Mouse (Mus musculus) kidney, adult 2 months (tissue): ENCODE measurements around the gene Nptx2. TPM values are rescaled to one million over a fixed set of nuclear protein-coding genes. Genes with fewer than 3 reads are reported as not detected.

Experiments used
- DNase-seq: peaks from one replicate; pipeline ENCODE4 v3.0.0; 2021
- H3K27ac ChIP-seq: fragments of 200-500 bp; 2 replicates; pipeline ENCODE4 v1.5.1; 2012; ENCODE audit warnings: low read depth, low read length, control low read depth, inconsistent platforms; ENCODE audit not compliant: insufficient read depth
- H3K27me3 ChIP-seq: fragments of 200-500 bp; replicated peaks from 2 replicates; pipeline ENCODE4 v1.6.1; 2012; ENCODE audit warnings: mild to moderate bottlenecking, moderate library complexity, low read length, inconsistent platforms; ENCODE audit not compliant: control insufficient read depth, insufficient read depth
- H3K36me3 ChIP-seq: fragments of 200-500 bp; 2 replicates; pipeline ENCODE4 v1.6.1; 2012; ENCODE audit warnings: mild to moderate bottlenecking, moderate library complexity, low read length, inconsistent platforms; ENCODE audit not compliant: control insufficient read depth, insufficient read depth
- H3K4me1 ChIP-seq: fragments of 200-500 bp; 2 replicates; pipeline ENCODE4 v1.6.1; 2011; ENCODE audit warnings: low read length; ENCODE audit not compliant: control insufficient read depth, insufficient read depth
- H3K4me3 ChIP-seq: fragments of 200-500 bp; 2 replicates; pipeline ENCODE4 v1.5.1; 2011; ENCODE audit warnings: mild to moderate bottlenecking, low read depth, low read length, control low read depth; ENCODE audit not compliant: insufficient read depth
- CTCF ChIP-seq: fragments of 200-500 bp; conservative IDR thresholded peaks from 2 replicates; pipeline ENCODE4 v1.5.1; 2011; ENCODE audit warnings: low read depth, mild to moderate bottlenecking, control low read depth, low read length, moderate library complexity, mixed read lengths; ENCODE audit not compliant: insufficient read depth, insufficient read length
- POLR2A ChIP-seq: fragments of 200-500 bp; IDR thresholded peaks from one replicate; pipeline ENCODE4 v1.6.1; 2011; ENCODE audit warnings: low read depth, low read length, control low read depth
- WGBS: fragments of 180-500 bp; shearing (Covaris S2); methylation state at CpG from one replicate; pipeline ENCODE4 v1.1.7; 2018; 5-methylcytosine and 5-hydroxymethylcytosine counted together
- polyA plus RNA-seq: library from polyadenylated mRNA; depleted of rRNA; stranded (reverse); fragments of >200 nt; gene quantifications from 2 replicates; pipeline ENCODE4 v1.2.3, GENCODE M21; 2012

The Nptx2 gene
- polyA plus RNA-seq, 1 experiment, result 0.20 TPM

- peaks cover 1% of the 10 kb centered on the region; the same call in 1 of the 2 replicates for H3K27me3 ChIP-seq
- H3K4me1 ChIP-seq, result no peaks in the 10 kb centered on the region
- TF ChIP-seq POLR2A (no peak), CTCF (no peak)
- no peak overlapping the region for H3K4me3 ChIP-seq
- DNase-seq, result no peak
- no peak overlapping the region for H3K27ac ChIP-seq
- 16% methylated on average over 9 of the region's 9 CpGs for WGBS
- no peaks in the 10 kb centered on the region for H3K36me3 ChIP-seq
Observed at GRCm38 (mm10) chr5:144547333-144547878, 1.7 kb downstream of the Nptx2 start.

- Histone ChIP-seq H3K4me1 (no peaks in the 10 kb centered on the region), H3K36me3 (no peaks in the 10 kb centered on the region), H3K27me3 (peaks cover 1% of the 10 kb centered on the region; the same call in 1 of the 2 replicates), H3K4me3 (no peak overlapping the region), H3K27ac (no peak overlapping the region)
- TF ChIP-seq CTCF (no peak), POLR2A (no peak)
- 8% methylated on average over 21 of the region's 21 CpGs for WGBS
- no peak for DNase-seq
Observed at GRCm38 (mm10) chr5:144548079-144548631, 2.5 kb downstream of the Nptx2 start.

- Histone ChIP-seq H3K36me3 (no peaks in the 10 kb centered on the region), H3K4me1 (no peaks in the 10 kb centered on the region), H3K27me3 (peaks cover 1% of the 10 kb centered on the region; the same call in 1 of the 2 replicates), H3K4me3 (no peak overlapping the region), H3K27ac (no peak overlapping the region)
- TF ChIP-seq CTCF (no peak), POLR2A (no peak)
- 67% methylated on average over 9 of the region's 9 CpGs for WGBS
- DNase-seq, result no peak
Observed at GRCm38 (mm10) chr5:144550003-144550402, 4.3 kb downstream of the Nptx2 start.

- no peak for TF ChIP-seq POLR2A
- no peak for TF ChIP-seq CTCF
- DNase-seq, result no peak
- WGBS, result 26% methylated on average over 5 of the region's 5 CpGs
Observed at GRCm38 (mm10) chr5:144550622-144551137, 5.0 kb downstream of the Nptx2 start.

GRCm38 (mm10) chr5:144556710-144557109 is 11.0 kb downstream of the Nptx2 start:
- Histone ChIP-seq H3K4me3 (no peak overlapping the region), H3K27ac (no peak overlapping the region), H3K4me1 (no peaks in the 10 kb centered on the region), H3K36me3 (no peaks in the 10 kb centered on the region), H3K27me3 (no peaks in the 10 kb centered on the region)
- no peak for DNase-seq
- 27% methylated on average over 10 of the region's 10 CpGs for WGBS
- TF ChIP-seq CTCF, result no peak
- TF ChIP-seq POLR2A, result no peak

More at GRCm38 (mm10) chr5:144550622-144551137, 5.0 kb downstream of the Nptx2 start:
- Histone ChIP-seq H3K4me3 (no peak overlapping the region), H3K36me3 (no peaks in the 10 kb centered on the region), H3K27ac (no peak overlapping the region), H3K4me1 (no peaks in the 10 kb centered on the region), H3K27me3 (peaks cover 1% of the 10 kb centered on the region; the same call in 1 of the 2 replicates)

GRCm38 (mm10) chr5:144557363-144557762 is 11.7 kb downstream of the Nptx2 start:
- no peaks in the 10 kb centered on the region for H3K36me3 ChIP-seq
- TF ChIP-seq CTCF, result no peak
- no peak for TF ChIP-seq POLR2A
- no peak overlapping the region for H3K4me3 ChIP-seq
- DNase-seq, result no peak
- no peaks in the 10 kb centered on the region for H3K4me1 ChIP-seq
- H3K27me3 ChIP-seq, result no peaks in the 10 kb centered on the region
- 55% methylated on average over 8 of the region's 8 CpGs for WGBS
- no peak overlapping the region for H3K27ac ChIP-seq

GRCm38 (mm10) chr5:144558481-144558880 is 12.8 kb downstream of the Nptx2 start:
- Histone ChIP-seq H3K27me3 (no peaks in the 10 kb centered on the region), H3K27ac (no peak overlapping the region), H3K36me3 (no peaks in the 10 kb centered on the region), H3K4me1 (no peaks in the 10 kb centered on the region), H3K4me3 (no peak overlapping the region)
- TF ChIP-seq CTCF (no peak), POLR2A (no peak)
- DNase-seq, result no peak

GRCm38 (mm10) chr5:144565739-144566138 is 20.0 kb downstream of the Nptx2 start:
- no peak overlapping the region for H3K4me3 ChIP-seq
- no peaks in the 10 kb centered on the region for H3K4me1 ChIP-seq
- WGBS, result 80% methylated on average over 4 of the region's 4 CpGs
- H3K27ac ChIP-seq, result no peak overlapping the region
- no peak for DNase-seq
- H3K36me3 ChIP-seq, result no peaks in the 10 kb centered on the region
- no peaks in the 10 kb centered on the region for H3K27me3 ChIP-seq
- TF ChIP-seq POLR2A (no peak), CTCF (no peak)
